Comparison of ENCODE assay signal across 8 mouse cellular contexts in genomic region chr9:25591390-25592354, GRCm38 (mm10).
DNase-seq lines count a peak whose midpoint lies in the region; ATAC-seq and TF ChIP-seq lines count a peak whose summit lies in the region.

No protein-coding gene starts in this region.

- TF ChIP-seq EP300 in heart, postnatal 0 days (IDR thresholded peaks at IDR 0.05; ENCODE audit: low read depth): no peak

- peak overlapping the region; percentile 35; the same call in 1 of the 2 replicates for H3K4me3 ChIP-seq in embryonic facial prominence, embryonic 10.5 days
- peak overlapping the region; percentile 18; the same call in 1 of the 2 replicates for H3K4me3 ChIP-seq in heart, postnatal 0 days (ENCODE audit: low read depth, low read length)
- H3K4me3 ChIP-seq in stomach, embryonic 16.5 days (replicated peaks; ENCODE audit: low read length): peak overlapping the region; percentile 25

- H3K36me3 ChIP-seq in embryonic facial prominence, embryonic 10.5 days (replicated peaks): peaks cover 24% of the 10 kb centered on the region
- H3K36me3 ChIP-seq in heart, postnatal 0 days (replicated peaks; ENCODE audit: control insufficient read depth, insufficient read depth, low read length): peaks cover 37% of the 10 kb centered on the region
- H3K36me3 ChIP-seq in stomach, embryonic 16.5 days (ENCODE audit: control insufficient read depth, insufficient read depth, low read length): no peaks in the 10 kb centered on the region

- H3K27ac ChIP-seq in embryonic facial prominence, embryonic 10.5 days (replicated peaks): peak overlapping the region; percentile 5; the same call in 1 of the 2 replicates
- no peak overlapping the region for H3K27ac ChIP-seq in heart, postnatal 0 days (ENCODE audit: low read depth)
- no peak overlapping the region; the same call in 1 of the 2 replicates for H3K27ac ChIP-seq in stomach, embryonic 16.5 days (ENCODE audit: low read length)

- H3K27me3 ChIP-seq in embryonic facial prominence, embryonic 10.5 days (replicated peaks; ENCODE audit: low read depth, poor library complexity, severe bottlenecking): no peaks in the 10 kb centered on the region
- no peaks in the 10 kb centered on the region for H3K27me3 ChIP-seq in heart, postnatal 0 days (ENCODE audit: control insufficient read depth, insufficient read depth, low read length)
- no peaks in the 10 kb centered on the region for H3K27me3 ChIP-seq in stomach, embryonic 16.5 days (ENCODE audit: control insufficient read depth, insufficient read depth, low read length)

- ATAC-seq in heart, postnatal 0 days (ENCODE audit: insufficient read depth, low read depth): peak; percentile 78
- peak; percentile 79 for ATAC-seq in stomach, embryonic 16.5 days (ENCODE audit: insufficient read depth, low FRiP score)

- H3K4me2 ChIP-seq in heart, postnatal 0 days (ENCODE audit: low read depth, low read length): peak overlapping the region; percentile 43; the same call in 1 of the 2 replicates
- H3K4me2 ChIP-seq in stomach, embryonic 16.5 days (ENCODE audit: low read depth, low read length): peak overlapping the region; percentile 55

- H3K4me1 ChIP-seq in embryonic facial prominence, embryonic 10.5 days: peaks cover 17% of the 10 kb centered on the region
- peaks cover 8% of the 10 kb centered on the region; the same call in 1 of the 2 replicates for H3K4me1 ChIP-seq in heart, postnatal 0 days (ENCODE audit: control insufficient read depth, insufficient read depth)
- H3K4me1 ChIP-seq in stomach, embryonic 16.5 days (ENCODE audit: control insufficient read depth, insufficient read depth, low read length): peaks cover 12% of the 10 kb centered on the region

- H3K9me3 ChIP-seq in embryonic facial prominence, embryonic 10.5 days: no peaks in the 10 kb centered on the region
- no peaks in the 10 kb centered on the region for H3K9me3 ChIP-seq in heart, postnatal 0 days (replicated peaks; ENCODE audit: control insufficient read depth, low read length)
- H3K9me3 ChIP-seq in stomach, embryonic 16.5 days (replicated peaks; ENCODE audit: control insufficient read depth, low read length): no peaks in the 10 kb centered on the region

- TF ChIP-seq CTCF in heart, postnatal 0 days (IDR thresholded peaks at IDR 0.05; ENCODE audit: low read depth): peak; percentile 82

- H3K9ac ChIP-seq in heart, postnatal 0 days (replicated peaks; ENCODE audit: low read depth, low read length): no peak overlapping the region
- peak overlapping the region; percentile 48; the same call in 1 of the 2 replicates for H3K9ac ChIP-seq in stomach, embryonic 16.5 days (ENCODE audit: low read length)

- DNase-seq in left cerebral cortex, adult 18-20 months (ENCODE audit: low spot score in 2 of 2): peak; percentile 22 to 31
- no peak for DNase-seq in left cerebral cortex, adult 8-10 months (ENCODE audit: low spot score in 2 of 2)
- DNase-seq in R1 (ENCODE audit: low read depth, low spot score): peak; percentile 73
- DNase-seq in embryonic facial prominence, embryonic 10.5 days (ENCODE audit: low spot score): peak; percentile 70
- DNase-seq in heart, postnatal 0 days (ENCODE audit: low spot score): peak; percentile 85
- peak; percentile 59 to 66 for DNase-seq in layer of hippocampus, postnatal 10 days (ENCODE audit: low spot score in 2 of 2)
- peak; percentile 79 for DNase-seq in mesoderm, embryonic 11.5 days (ENCODE audit: low read depth, low spot score)

- WGBS in embryonic facial prominence, embryonic 10.5 days: 17% methylated on average over 15 of the region's 15 CpGs
- WGBS in heart, postnatal 0 days: 31% methylated on average over 15 of the region's 15 CpGs
- WGBS in stomach, embryonic 16.5 days: 30% methylated on average over 15 of the region's 15 CpGs

Comparison
In these comparisons a context has a peak if more than half of its experiments do, and no peak if none do; other contexts are left out.
1. DNase-seq: peak in left cerebral cortex, adult 18-20 months (2 of 2), R1 (single experiment), embryonic facial prominence, embryonic 10.5 days (single experiment), heart, postnatal 0 days (single experiment), layer of hippocampus, postnatal 10 days (2 of 2) and mesoderm, embryonic 11.5 days (single experiment); none in left cerebral cortex, adult 8-10 months (0 of 2).
2. Peak in every context shown above with its lines, with median percentiles within 50 percentile points of each other: H3K4me3 ChIP-seq.